Mouse (Mus musculus) midbrain, embryonic 11.5 days (tissue): ENCODE results near the gene Rgma. TPM values are rescaled to one million over a fixed set of nuclear protein-coding genes. Genes with fewer than 3 reads are reported as not detected.

ENCODE experiments used
- ATAC-seq: fragments of 200-750 bp; cut with Nextera tagmentation; 2 replicates; pipeline ENCODE4 v1.8.0; 2017; ENCODE audit warnings: moderate TSS enrichment, moderate library complexity; ENCODE audit not compliant: low FRiP score
- DNase-seq: peaks from one replicate; pipeline ENCODE4 v3.0.0; 2015; ENCODE audit warnings: low spot score; ENCODE audit errors: missing footprints
- H3K27ac ChIP-seq: fragments of 300-500 bp; sonication (generic); 2 replicates; pipeline ENCODE4 v1.5.1; 2014; ENCODE audit warnings: low read depth, low read length
- H3K27me3 ChIP-seq: fragments of 300-500 bp; sonication (generic); 2 replicates; pipeline ENCODE4 v1.6.1; 2014; ENCODE audit warnings: mild to moderate bottlenecking, low read length, moderate library complexity, mixed read lengths; ENCODE audit not compliant: control insufficient read depth, insufficient read depth
- H3K36me3 ChIP-seq: fragments of 300-500 bp; sonication (generic); 2 replicates; pipeline ENCODE4 v1.6.1; 2014; ENCODE audit warnings: mild to moderate bottlenecking, low read length, moderate library complexity, mixed read lengths; ENCODE audit not compliant: control insufficient read depth, insufficient read depth
- H3K4me1 ChIP-seq: fragments of 300-500 bp; sonication (generic); 2 replicates; pipeline ENCODE4 v1.6.1; 2014; ENCODE audit warnings: low read length; ENCODE audit not compliant: control insufficient read depth, insufficient read depth
- H3K4me2 ChIP-seq: fragments of 300-500 bp; sonication (generic); 2 replicates; pipeline ENCODE4 v1.6.1; 2014; ENCODE audit warnings: mild to moderate bottlenecking, moderate library complexity
- H3K4me3 ChIP-seq: fragments of 300-500 bp; sonication (generic); 2 replicates; pipeline ENCODE4 v1.5.1; 2014; ENCODE audit warnings: low read depth, low read length
- H3K9ac ChIP-seq: fragments of 300-500 bp; sonication (generic); 2 replicates; pipeline ENCODE4 v1.6.1; 2014; ENCODE audit warnings: low read length
- H3K9me3 ChIP-seq: fragments of 300-500 bp; sonication (generic); 2 replicates; pipeline ENCODE4 v1.6.1; 2016; ENCODE audit warnings: low read length; ENCODE audit not compliant: control insufficient read depth
- WGBS: fragments of 180-500 bp; shearing (Covaris S2); extraction: QIAGEN DNeasy Blood & Tissue Kit; methylation state at CpG from one replicate; pipeline ENCODE4 v1.1.7; 2014; 5-methylcytosine and 5-hydroxymethylcytosine counted together
- polyA plus RNA-seq: library from polyadenylated mRNA; unstranded; fragments of >200 nt; fragmentation: Nextera tagmentation; extraction: Ambion mirVana; gene quantifications from 2 replicates; pipeline ENCODE4 v1.2.1, GENCODE M21; 2014

Gene Rgma
- polyA plus RNA-seq, 1 experiment from 2014 or later = 47.5 TPM

DNA sequence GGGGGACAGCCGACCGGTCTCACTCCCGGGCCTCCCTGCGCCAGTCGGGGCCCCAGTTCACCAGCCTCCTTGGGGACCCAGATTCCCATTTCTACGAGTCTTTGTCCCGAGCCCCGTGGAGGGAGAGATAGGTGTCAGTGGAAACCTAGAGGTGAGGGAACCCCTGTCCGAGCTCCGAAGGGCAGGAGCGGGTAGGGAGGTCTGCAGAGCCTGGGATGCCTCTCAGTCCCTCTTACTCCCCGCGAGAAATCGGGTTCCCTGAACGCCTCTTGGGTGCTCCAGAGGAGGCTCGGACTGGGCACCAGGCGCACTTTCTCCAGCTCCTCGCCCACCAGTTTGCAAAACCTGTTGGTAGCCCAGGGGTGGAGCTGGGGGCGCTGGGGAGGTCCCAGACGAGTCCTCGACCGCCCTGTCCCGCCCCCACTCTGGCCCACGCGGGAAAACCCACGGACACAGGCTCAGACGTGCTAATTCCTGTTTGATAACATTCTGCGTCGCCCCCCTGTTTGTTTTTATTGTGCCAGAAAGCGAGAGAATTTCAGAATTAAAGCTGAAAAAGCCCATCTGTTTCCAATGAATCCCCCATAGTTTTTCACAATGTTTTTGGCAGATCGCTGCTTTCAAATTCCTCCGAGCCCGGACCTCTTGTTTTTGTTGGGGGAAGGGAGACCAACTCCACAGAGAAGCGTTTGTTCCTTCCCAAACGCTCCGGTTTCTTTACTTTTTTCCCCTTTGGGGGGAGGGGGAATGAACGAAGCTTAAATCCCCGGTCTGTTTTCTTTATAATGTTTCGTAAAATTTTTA lies 16.4 kb downstream of the Rgma start:
- peak; percentile 92 for DNase-seq
- H3K4me2 ChIP-seq = peak overlapping the region; percentile 87
- peak overlapping the region; percentile 91 for H3K4me3 ChIP-seq
- no peaks in the 10 kb centered on the region for H3K27me3 ChIP-seq
- H3K27ac ChIP-seq = peak overlapping the region; percentile 92
- H3K4me1 ChIP-seq = peaks cover 53% of the 10 kb centered on the region
- H3K36me3 ChIP-seq = peaks cover 17% of the 10 kb centered on the region; the same call in 1 of the 2 replicates
- peak overlapping the region; percentile 98 for H3K9ac ChIP-seq
- 0 out of 2 replicates have a peak, but pooled peaks have one; percentile 1 for ATAC-seq
- under 1% methylated on average over 39 of the region's 39 CpGs for WGBS
- no peaks in the 10 kb centered on the region for H3K9me3 ChIP-seq

DNA sequence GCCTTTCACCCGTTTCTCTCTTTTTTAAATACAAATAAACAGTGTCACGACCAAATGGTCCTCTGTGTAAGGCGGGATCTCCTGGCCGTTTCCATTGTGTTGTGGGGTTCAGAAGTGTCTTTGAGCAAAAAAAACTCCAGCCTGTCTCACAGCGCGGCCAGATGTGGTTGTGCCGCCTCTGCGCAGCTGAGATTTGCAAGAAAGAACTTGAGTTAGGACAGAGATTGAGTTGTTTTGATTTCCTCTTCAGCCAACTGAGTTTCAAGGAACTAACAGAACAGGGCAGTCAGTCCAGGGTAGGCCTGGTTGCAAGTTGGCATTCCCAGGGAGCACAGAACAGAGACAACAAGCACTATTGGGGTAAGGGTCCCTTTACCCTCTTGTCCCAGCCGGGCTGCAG lies 17.1 kb downstream of the Rgma start:
- DNase-seq = peak; percentile 94
- H3K4me2 ChIP-seq = peak overlapping the region; percentile 87
- WGBS = under 1% methylated on average over 9 of the region's 9 CpGs
- peaks cover 17% of the 10 kb centered on the region; the same call in 1 of the 2 replicates for H3K36me3 ChIP-seq
- H3K9me3 ChIP-seq = no peaks in the 10 kb centered on the region
- H3K4me3 ChIP-seq = peak overlapping the region; percentile 91
- H3K27me3 ChIP-seq = no peaks in the 10 kb centered on the region
- no peak for ATAC-seq
- H3K27ac ChIP-seq = peak overlapping the region; percentile 92
- peak overlapping the region; percentile 98 for H3K9ac ChIP-seq
- H3K4me1 ChIP-seq = peaks cover 52% of the 10 kb centered on the region

DNA sequence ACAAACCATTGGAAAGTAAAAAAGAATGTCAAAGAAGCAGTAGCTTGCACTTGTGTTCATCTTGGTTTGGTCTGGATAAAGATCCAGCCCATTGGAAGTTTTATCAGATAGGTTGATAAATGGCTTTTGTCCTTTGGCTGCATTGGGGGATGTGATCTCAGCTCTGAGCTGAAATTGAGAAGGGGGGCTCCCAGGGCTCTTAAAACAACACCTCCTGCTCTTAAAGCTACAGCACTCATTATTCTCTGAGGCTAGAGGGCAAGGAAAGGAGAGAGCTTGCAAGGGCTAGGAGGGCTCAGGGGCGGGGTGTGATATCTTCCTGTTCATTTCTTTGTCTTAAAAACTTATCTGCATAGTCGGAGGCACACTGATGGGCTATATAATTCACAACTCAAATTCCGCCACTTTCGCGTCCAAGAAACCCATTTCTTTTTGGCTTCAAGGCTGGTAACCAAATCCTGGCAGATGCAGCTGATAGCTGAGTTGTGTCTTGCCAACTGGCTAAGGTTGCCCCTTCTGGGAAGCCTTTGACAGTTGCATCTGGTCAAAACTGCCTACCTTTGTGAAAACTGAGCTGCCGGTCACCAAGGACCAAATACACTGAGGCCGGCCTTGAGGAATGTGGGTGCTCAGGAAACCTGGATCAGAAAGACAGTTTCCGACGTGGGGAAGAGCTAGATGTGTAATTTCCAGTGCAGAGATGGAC lies 18.2 kb downstream of the Rgma start:
- no peak for ATAC-seq
- Histone ChIP-seq H3K27ac (peak overlapping the region; percentile 92), H3K36me3 (peaks cover 10% of the 10 kb centered on the region; the same call in 1 of the 2 replicates), H3K9ac (peak overlapping the region; percentile 98), H3K9me3 (no peaks in the 10 kb centered on the region), H3K4me3 (peak overlapping the region; percentile 91), H3K4me2 (peak overlapping the region; percentile 87), H3K4me1 (peaks cover 61% of the 10 kb centered on the region), H3K27me3 (no peaks in the 10 kb centered on the region)
- 37% methylated on average over 9 of the region's 9 CpGs for WGBS
- no peak for DNase-seq

DNA sequence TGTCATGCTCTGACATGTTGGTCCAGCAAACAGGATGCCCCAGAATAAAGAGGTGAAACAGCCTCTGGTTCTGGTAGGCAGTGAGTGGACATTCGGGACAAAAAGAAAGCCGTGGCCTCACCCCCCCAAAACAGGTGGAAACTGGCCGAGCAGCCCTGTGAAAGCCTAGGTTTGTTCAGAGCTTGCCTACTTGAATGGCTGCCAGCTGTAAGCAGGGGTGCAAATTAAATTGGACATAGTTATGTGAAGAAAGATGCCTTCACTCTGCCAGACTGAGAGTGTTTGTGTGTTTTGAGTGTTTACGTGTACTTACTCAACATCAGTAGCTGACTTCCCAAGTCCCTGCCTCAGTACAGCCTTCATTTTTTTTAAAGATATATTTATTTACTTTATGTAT lies 18.7 kb downstream of the Rgma start:
- Histone ChIP-seq H3K9ac (peak overlapping the region; percentile 98), H3K36me3 (peaks cover 10% of the 10 kb centered on the region; the same call in 1 of the 2 replicates), H3K27ac (peak overlapping the region; percentile 92; the same call in 1 of the 2 replicates), H3K9me3 (no peaks in the 10 kb centered on the region), H3K4me2 (peak overlapping the region; percentile 87), H3K4me3 (peak overlapping the region; percentile 91), H3K27me3 (no peaks in the 10 kb centered on the region), H3K4me1 (peaks cover 65% of the 10 kb centered on the region)
- 40% methylated on average over 4 of the region's 4 CpGs for WGBS
- DNase-seq = no peak
- no peak for ATAC-seq

DNA sequence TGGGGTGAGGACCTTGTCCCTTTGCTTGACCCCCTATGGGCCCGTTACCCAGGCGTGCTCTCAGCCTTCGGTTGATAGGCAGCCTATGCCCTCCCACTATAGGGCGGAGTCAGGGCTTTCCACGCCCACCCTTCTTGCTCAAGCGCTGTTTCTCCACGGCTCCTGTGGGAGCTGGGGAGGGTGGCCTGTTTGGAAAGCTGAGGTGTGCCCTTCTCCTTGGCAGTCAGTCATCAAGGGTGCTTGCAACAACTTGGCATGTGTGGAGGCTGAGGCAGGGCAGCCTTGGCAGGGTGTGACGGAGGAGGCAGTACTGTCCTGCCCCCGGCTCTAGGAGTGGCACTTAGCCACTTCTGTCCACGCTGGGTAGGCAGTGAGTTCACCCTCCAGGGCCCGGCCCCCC lies 23.0 kb downstream of the Rgma start:
- peak; percentile 49 for ATAC-seq

DNA sequence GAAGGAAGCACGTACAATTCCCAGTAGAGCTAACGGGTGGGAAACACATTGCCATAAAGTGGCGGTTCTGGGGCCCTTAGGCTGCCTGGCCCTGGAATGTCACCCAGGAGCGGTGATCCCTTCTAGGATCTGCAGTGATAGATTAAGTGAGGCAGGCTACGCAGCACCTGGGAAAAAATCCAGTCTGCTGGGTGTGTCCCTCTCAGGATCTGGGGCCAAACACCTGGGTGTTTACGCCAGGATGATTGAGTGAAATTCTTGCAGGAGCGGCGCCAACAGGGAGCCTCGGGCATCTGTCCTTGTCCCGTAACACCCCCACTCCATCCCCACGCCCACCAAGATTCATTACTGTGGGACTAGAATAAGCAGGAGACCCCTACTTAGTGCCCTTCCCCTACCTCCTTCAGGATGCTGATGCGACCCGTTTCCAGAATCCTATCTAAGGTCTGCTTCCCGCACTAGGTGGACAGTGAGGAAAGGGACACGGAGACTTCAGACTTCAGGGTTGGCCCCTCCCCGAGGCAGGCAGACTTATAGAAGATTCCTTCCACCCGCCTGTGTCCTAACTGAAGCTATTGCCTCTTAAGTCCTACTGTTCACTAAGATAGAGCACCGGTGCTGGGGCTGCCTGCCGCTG lies 23.6 kb downstream of the Rgma start:
- Histone ChIP-seq H3K4me2 (peak overlapping the region; percentile 70), H3K4me1 (peaks cover 70% of the 10 kb centered on the region)
- ATAC-seq = no peak

More for the DNA sequence above, 23.0 kb downstream of the Rgma start:
- H3K4me3 ChIP-seq = peak overlapping the region; percentile 31
- 4% methylated on average over 11 of the region's 11 CpGs for whole genome bisulfite sequencing
- H3K4me2 ChIP-seq = peak overlapping the region; percentile 70
- H3K9me3 ChIP-seq = no peaks in the 10 kb centered on the region
- peaks cover 76% of the 10 kb centered on the region for H3K4me1 ChIP-seq
- no peaks in the 10 kb centered on the region for H3K27me3 ChIP-seq
- peaks cover 10% of the 10 kb centered on the region; the same call in 1 of the 2 replicates for H3K36me3 ChIP-seq
- H3K27ac ChIP-seq = peak overlapping the region; percentile 82
- H3K9ac ChIP-seq = peak overlapping the region; percentile 69
- peak; percentile 95 for DNase-seq

DNA sequence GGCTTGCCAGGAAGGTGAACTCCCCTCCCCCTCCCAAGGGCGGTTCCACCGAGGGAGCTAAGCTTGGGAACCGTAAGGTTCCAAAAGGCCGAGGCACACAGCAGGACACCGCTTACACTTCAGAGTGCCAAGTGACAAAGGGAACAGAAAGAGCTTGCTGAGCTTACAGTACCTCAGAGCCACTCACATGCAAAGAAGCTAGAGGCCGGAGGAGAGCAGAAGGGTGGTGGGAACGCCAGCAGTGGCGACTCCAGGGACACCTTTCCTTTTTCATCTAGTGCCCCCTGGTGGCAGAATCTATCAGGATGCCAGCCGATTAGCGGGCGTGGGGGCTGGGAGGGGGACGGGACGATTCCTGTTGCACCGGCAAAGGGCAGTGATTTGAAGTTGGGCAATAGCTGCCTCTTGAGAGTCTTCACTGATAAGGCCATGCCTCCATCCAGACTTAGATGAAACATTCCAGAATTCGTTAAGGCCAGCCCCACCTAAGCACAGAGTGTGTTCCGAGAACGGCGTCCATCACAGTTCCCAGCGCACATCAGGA lies 24.3 kb downstream of the Rgma start:
- H3K9me3 ChIP-seq = no peaks in the 10 kb centered on the region
- DNase-seq (peak; percentile 98), ATAC-seq (peak; percentile 64)
- peaks cover 7% of the 10 kb centered on the region; the same call in 1 of the 2 replicates for H3K36me3 ChIP-seq
- 1% methylated on average over 19 of the region's 19 CpGs for WGBS
- H3K4me1 ChIP-seq = peaks cover 68% of the 10 kb centered on the region
- peak overlapping the region; percentile 70 for H3K4me2 ChIP-seq
- no peaks in the 10 kb centered on the region for H3K27me3 ChIP-seq
- peak overlapping the region; percentile 82 for H3K27ac ChIP-seq
- H3K9ac ChIP-seq = peak overlapping the region; percentile 69
- H3K4me3 ChIP-seq = peak overlapping the region; percentile 31

More for the DNA sequence above, 23.6 kb downstream of the Rgma start:
- peak overlapping the region; percentile 31 for H3K4me3 ChIP-seq
- peak overlapping the region; percentile 82 for H3K27ac ChIP-seq
- no peaks in the 10 kb centered on the region for H3K9me3 ChIP-seq
- H3K36me3 ChIP-seq = peaks cover 8% of the 10 kb centered on the region; the same call in 1 of the 2 replicates
- no peaks in the 10 kb centered on the region for H3K27me3 ChIP-seq
- WGBS = 5% methylated on average over 19 of the region's 19 CpGs
- H3K9ac ChIP-seq = peak overlapping the region; percentile 69
- peak; percentile 93 for DNase-seq

DNA sequence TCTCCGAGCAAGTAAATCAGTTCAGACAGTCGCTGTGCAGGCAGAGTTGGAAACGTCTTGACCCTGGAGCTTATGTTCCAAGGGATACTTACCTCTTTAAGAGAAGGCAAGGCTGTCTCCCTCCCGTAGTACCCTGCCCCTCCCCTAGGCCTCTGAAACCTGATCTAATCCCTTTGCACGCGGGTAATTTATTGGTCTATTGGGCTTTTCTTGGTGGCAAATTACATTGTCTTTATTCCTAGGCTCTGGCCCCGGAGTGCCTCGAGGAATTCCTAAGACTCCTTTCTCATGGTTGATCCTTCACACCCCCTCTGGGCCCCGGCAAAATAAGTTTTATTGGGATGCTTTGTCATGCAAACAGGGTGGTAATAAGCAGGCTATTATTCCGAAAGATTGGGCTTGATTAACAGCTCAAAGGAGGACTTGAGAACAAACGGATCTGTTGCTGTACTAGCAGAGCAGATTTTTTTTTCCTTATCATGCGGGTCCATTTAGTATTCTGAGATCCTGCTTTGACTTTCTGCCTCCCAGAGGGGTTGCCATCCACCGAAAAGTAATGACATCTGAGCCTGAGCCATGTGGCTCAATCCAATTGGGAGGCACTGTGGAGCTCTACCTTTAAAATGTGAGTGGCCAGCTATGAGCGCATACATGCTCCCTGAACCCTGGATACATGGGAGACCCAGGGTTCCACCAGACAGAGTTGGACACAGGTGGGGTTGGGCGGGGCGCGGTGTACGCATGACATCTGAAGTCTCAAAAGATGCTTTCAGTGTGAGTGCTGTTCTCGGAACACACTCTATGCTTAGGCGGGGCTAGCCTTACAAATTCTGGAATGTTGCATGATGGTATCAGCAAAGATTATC lies 25.0 kb downstream of the Rgma start:
- Histone ChIP-seq H3K36me3 (peaks cover 13% of the 10 kb centered on the region), H3K27me3 (no peaks in the 10 kb centered on the region), H3K9ac (peak overlapping the region; percentile 69), H3K4me1 (peaks cover 66% of the 10 kb centered on the region), H3K27ac (peak overlapping the region; percentile 82), H3K4me2 (peak overlapping the region; percentile 70), H3K9me3 (no peaks in the 10 kb centered on the region), H3K4me3 (peak overlapping the region; percentile 31)
- ATAC-seq (peak; percentile 82), DNase-seq (peak; percentile 97)
- 6% methylated on average over 20 of the region's 20 CpGs for WGBS
